Mouse (Mus musculus) forebrain, embryonic 14.5 days (tissue): ENCODE measurements at regions not wholly inside any gene's neighbourhood (a gene's known extent, or its start where the extent isn't known, plus 50 kb on each side); places are given as distances from the start of the nearest gene placed in this dataset.
A peak's percentile ranks its signal among the peaks of the same experiment; 100 is the strongest.

Experiments used
- ATAC-seq: fragments of 200-750 bp; cut with Nextera tagmentation; 2 replicates; pipeline ENCODE4 v1.8.0; 2017; ENCODE audit warnings: mild to moderate bottlenecking, moderate library complexity
- DNase-seq: peaks from one replicate; pipeline ENCODE4 v3.0.0-alpha.2; 2015; ENCODE audit warnings: low spot score
- H3K27ac ChIP-seq: fragments of 300-500 bp; sonication (generic); 2 replicates; pipeline ENCODE4 v1.5.1; 2014; ENCODE audit warnings: low read depth, mild to moderate bottlenecking, control low read depth, low read length, moderate library complexity
- H3K27me3 ChIP-seq: fragments of 300-500 bp; sonication (generic); replicated peaks from 2 replicates; pipeline ENCODE4 v1.6.1; 2014; ENCODE audit warnings: low read length, control low read depth, mixed read lengths; ENCODE audit not compliant: control insufficient read depth, insufficient read depth
- H3K36me3 ChIP-seq: fragments of 300-500 bp; sonication (generic); 2 replicates; pipeline ENCODE4 v1.6.1; 2014; ENCODE audit warnings: low read length, control low read depth; ENCODE audit not compliant: control insufficient read depth, insufficient read depth
- H3K4me1 ChIP-seq: fragments of 300-500 bp; sonication (generic); 2 replicates; pipeline ENCODE4 v1.6.1; 2014; ENCODE audit warnings: antibody characterized with exemption, low read length, control low read depth; ENCODE audit not compliant: control insufficient read depth, insufficient read depth
- H3K4me2 ChIP-seq: fragments of 300-500 bp; sonication (generic); 2 replicates; pipeline ENCODE4 v1.6.1; 2014; ENCODE audit warnings: mild to moderate bottlenecking, control low read depth, low read length
- H3K4me3 ChIP-seq: fragments of 300-500 bp; sonication (generic); 2 replicates; pipeline ENCODE4 v1.5.1; 2014; ENCODE audit warnings: low read depth, low read length, control low read depth
- H3K9ac ChIP-seq: fragments of 300-500 bp; sonication (generic); 2 replicates; pipeline ENCODE4 v1.6.1; 2014; ENCODE audit warnings: mild to moderate bottlenecking, low read length, control low read depth, moderate library complexity
- H3K9me3 ChIP-seq: fragments of 300-500 bp; sonication (generic); replicated peaks from 2 replicates; pipeline ENCODE4 v1.6.1; 2016; ENCODE audit warnings: low read length, control low read depth, mixed read lengths; ENCODE audit not compliant: control insufficient read depth
- WGBS: fragments of 180-500 bp; shearing (Covaris S2); extraction: QIAGEN DNeasy Blood & Tissue Kit; methylation state at CpG from one replicate; pipeline ENCODE4 v1.1.7; 2014; 5-methylcytosine and 5-hydroxymethylcytosine counted together

DNA sequence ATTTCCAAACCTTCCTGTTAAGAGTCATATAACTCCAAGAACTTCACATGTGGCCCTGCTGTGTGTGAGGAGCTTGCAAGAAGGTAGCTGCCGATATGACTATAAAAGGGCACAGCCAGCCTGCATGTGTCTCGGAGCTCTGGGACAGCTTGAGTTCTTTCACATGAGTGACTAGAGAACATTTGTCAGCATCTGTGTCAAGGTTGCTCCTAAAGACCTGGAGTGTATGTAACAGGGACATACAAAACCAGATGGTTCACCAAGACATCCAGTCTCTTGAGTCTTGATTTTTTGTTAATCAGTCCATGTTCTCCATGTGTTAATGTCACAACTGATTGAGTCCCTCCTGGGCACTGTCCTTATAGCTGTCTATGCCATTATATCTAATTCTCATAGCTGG is 126.2 kb upstream of the Pcsk2 start:
- H3K4me1 ChIP-seq = no peaks in the 10 kb centered on the region
- no peak for DNase-seq
- ATAC-seq = no peak

DNA sequence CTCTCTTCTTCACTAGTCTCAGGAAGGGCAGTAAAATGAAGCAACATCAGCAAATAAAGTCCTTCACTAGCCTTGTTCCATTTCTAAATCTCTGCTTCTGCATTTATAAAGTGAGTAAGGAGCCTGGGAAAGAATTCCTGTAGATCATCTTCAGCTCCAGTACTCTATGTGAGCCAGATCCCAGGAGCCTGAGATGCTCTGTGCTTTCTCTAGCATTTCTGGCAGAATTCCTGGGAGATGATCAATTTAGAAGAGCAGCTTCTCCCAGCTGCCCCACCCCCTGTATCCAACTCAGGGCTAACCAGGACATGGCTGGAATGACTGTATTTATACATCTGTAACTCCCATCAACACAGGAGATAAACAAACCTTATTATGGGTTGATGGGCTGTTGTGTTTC is 95.3 kb upstream of the Pcsk2 start:
- Histone ChIP-seq H3K9ac (no peak overlapping the region), H3K27ac (no peak overlapping the region), H3K9me3 (no peaks in the 10 kb centered on the region), H3K36me3 (no peaks in the 10 kb centered on the region), H3K4me1 (no peaks in the 10 kb centered on the region), H3K4me3 (no peak overlapping the region), H3K4me2 (no peak overlapping the region), H3K27me3 (no peaks in the 10 kb centered on the region)
- no peak for ATAC-seq
- no peak for DNase-seq

More for the DNA sequence above, 126.2 kb upstream of the Pcsk2 start:
- no peaks in the 10 kb centered on the region for H3K9me3 ChIP-seq
- H3K4me2 ChIP-seq = no peak overlapping the region
- no peak overlapping the region for H3K9ac ChIP-seq
- no peaks in the 10 kb centered on the region for H3K27me3 ChIP-seq
- no peak overlapping the region for H3K4me3 ChIP-seq
- 75% methylated on average over 2 of the region's 2 CpGs for WGBS
- H3K27ac ChIP-seq = no peak overlapping the region
- H3K36me3 ChIP-seq = no peaks in the 10 kb centered on the region

DNA sequence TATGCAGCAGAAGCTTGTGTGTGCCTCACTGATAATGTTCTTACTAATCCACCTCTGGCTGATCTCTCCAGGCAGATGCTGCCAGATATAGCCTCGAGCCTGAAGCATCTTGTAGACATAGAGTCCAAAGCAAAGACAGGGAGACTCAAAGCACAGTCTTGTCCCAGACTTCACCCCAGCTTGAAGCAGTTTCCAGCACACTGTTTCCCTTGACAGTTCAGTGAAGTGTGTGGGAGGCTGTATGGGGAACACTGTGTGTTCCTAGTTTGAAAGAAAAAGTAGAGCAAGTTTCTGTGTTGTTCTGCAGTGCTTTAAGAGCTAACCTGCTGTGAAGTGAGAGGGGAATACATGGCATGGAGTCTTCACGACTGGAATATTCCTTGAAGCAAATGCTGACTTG is 94.7 kb upstream of the Pcsk2 start:
- Histone ChIP-seq H3K27me3 (no peaks in the 10 kb centered on the region), H3K36me3 (no peaks in the 10 kb centered on the region), H3K4me3 (no peak overlapping the region), H3K9me3 (no peaks in the 10 kb centered on the region), H3K27ac (no peak overlapping the region), H3K4me1 (no peaks in the 10 kb centered on the region), H3K9ac (no peak overlapping the region), H3K4me2 (no peak overlapping the region)
- WGBS = 46% methylated on average over 2 of the region's 2 CpGs
- DNase-seq = no peak
- no peak for ATAC-seq

DNA sequence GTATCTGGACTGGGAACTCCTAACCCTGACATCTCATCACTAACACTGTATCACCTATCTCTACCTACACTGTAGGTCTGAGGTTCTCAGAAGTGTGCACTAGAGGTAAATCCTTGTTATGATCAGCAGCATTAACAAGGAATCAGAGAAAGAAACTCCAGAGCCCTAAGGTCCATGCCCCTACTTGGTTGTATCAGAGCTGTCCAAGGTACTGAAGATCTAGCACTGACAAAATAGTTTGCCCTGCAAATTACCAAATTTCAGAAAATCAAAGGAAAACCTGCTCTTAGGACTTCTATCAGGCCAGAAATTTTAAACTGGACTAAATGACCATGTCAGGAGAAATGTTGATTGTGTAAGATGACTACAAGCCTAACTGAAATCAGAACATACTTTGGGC is 94.3 kb upstream of the Pcsk2 start:
- Histone ChIP-seq H3K36me3 (no peaks in the 10 kb centered on the region), H3K27ac (no peak overlapping the region), H3K4me3 (no peak overlapping the region), H3K9me3 (no peaks in the 10 kb centered on the region), H3K4me1 (no peaks in the 10 kb centered on the region), H3K9ac (no peak overlapping the region), H3K27me3 (no peaks in the 10 kb centered on the region), H3K4me2 (no peak overlapping the region)
- ATAC-seq (no peak), DNase-seq (no peak)

DNA sequence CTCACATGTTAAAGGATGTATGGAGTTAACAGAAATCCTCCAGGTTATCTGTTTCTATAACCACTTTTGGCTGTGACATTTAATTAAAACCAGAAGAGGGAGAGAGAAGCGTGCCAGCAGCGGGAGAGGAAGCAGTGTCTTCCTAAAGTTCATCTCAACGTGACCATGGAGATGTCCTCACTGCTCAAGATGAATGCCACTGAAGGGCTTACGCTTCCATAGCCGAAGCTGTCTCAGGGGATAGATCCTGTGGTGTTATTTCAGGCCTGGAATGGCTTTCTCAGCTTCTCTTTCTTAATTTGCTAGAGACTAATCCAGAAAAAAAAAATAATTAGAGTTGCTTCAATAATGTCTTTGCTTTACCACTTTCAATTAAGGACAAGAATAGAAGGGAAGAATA is 78.0 kb upstream of the Pcsk2 start:
- Histone ChIP-seq H3K9me3 (no peaks in the 10 kb centered on the region), H3K4me2 (no peak overlapping the region), H3K9ac (no peak overlapping the region), H3K4me3 (no peak overlapping the region), H3K36me3 (no peaks in the 10 kb centered on the region), H3K4me1 (no peaks in the 10 kb centered on the region), H3K27ac (no peak overlapping the region), H3K27me3 (no peaks in the 10 kb centered on the region)
- DNase-seq = no peak
- 80% methylated on average over 5 of the region's 5 CpGs for WGBS
- ATAC-seq = no peak

DNA sequence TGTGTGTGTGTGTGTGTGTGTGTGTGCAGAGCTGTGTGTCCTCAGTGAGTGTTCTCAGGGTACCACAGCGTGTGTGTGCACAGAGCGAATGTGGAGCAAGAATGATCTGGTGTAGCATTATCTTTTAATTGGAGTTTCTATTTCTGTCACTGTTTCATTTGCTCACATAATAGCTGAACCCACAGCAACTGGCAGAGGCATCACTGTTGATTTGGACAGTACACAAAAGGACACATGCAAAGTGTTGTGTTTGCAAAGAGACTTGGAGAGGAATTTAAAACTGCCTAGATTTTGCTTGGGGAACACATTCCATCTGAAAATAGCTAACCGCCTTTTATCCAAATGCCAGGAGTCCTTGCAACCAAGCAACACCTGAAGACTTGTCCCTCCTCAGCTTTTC is 74.6 kb upstream of the Pcsk2 start:
- H3K4me2 ChIP-seq = no peak overlapping the region
- no peak overlapping the region for H3K4me3 ChIP-seq
- no peaks in the 10 kb centered on the region for H3K27me3 ChIP-seq
- no peak overlapping the region for H3K9ac ChIP-seq
- no peaks in the 10 kb centered on the region for H3K4me1 ChIP-seq
- no peaks in the 10 kb centered on the region for H3K36me3 ChIP-seq
- H3K27ac ChIP-seq = no peak overlapping the region
- ATAC-seq (no peak), DNase-seq (no peak)
- WGBS = 76% methylated on average over 3 of the region's 3 CpGs
- H3K9me3 ChIP-seq = no peaks in the 10 kb centered on the region

DNA sequence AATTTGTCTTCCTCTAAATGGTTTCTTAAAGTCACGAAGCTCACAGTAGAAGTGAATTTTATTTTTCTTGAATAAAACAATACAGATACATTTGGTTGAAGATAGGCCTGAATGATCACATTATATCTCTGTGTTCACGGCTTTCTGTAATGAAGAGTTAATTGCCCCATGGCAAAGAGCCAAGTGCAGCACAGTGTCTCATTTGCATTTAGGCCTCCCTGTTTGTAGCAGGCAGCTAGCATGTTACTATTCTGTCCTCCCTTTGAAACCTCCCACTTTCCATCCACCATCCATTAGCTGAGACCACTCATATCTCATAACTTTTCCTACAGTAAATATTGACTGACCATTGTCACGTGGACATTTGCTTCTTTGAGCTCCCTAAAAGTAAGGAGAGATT is 55.1 kb upstream of the Pcsk2 start:
- Histone ChIP-seq H3K27ac (no peak overlapping the region), H3K4me2 (no peak overlapping the region), H3K9ac (no peak overlapping the region), H3K4me1 (0 out of 2 replicates have a peak, but pooled peaks cover 3% of the 10 kb centered on the region), H3K9me3 (no peaks in the 10 kb centered on the region), H3K36me3 (no peaks in the 10 kb centered on the region), H3K4me3 (no peak overlapping the region), H3K27me3 (no peaks in the 10 kb centered on the region)
- 26% methylated on average over 3 of the region's 3 CpGs for WGBS
- DNase-seq (peak; percentile 88), ATAC-seq (peak; percentile 92)
